Mouse (Mus musculus) urinary bladder, postnatal 25 days (tissue): Measurements from ENCODE around the gene Ralgps2.
A peak's percentile ranks its signal among the peaks of the same experiment; 100 is the strongest.

ENCODE experiments used
- DNase-seq: peaks from one replicate; pipeline ENCODE4 v3.0.0; 2022; ENCODE audit warnings: low spot score

The Ralgps2 gene

GRCm38 (mm10) chr1:156955926-156956760 is 16.7 kb upstream of the Ralgps2 start:
- no peak for DNase-seq

GRCm38 (mm10) chr1:156954216-156954615 is 14.8 kb upstream of the Ralgps2 start:
- DNase-seq, result no peak

DNA sequence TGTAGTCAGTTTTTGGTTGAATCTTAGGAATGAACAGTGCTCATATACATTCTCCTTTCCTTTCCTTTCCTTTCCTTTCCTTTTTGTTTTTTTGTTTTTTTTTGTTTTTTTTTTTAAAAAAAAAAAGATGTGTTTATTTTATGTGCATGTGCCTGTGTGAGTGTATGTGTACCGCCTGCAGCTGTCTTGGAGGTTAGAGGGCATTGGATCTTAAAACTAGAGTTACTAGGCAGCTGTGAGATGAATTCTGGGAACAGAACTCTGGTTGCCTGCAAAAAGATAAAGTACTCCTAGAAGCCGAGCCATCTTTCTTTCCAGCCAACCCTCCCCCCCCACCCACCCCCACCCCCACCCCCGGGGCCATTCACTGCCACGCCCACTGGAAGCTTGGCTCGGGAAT is 10.9 kb upstream of the Ralgps2 start:
- DNase-seq, result no peak

DNA sequence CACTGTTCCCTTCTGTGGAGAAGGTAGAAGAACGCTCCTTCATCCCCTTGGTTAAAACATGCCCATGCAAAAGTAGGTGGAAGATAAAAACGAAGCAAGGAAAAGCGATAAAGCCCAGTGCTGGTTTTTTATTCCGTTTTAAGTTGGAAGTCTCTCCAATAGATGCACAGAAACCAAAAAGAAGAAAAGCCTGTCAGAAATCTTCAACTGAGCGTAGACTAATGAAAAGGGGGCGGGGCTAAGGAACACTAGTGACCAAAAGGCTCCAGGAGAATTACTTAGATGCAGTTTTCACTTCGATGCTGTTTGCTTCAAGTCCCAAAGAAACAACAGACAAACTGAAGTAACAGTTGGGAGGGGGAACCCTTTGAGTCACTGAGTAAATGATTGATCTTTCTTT is 1.2 kb upstream of the Ralgps2 start:
- no peak for DNase-seq

GRCm38 (mm10) chr1:156940142-156940522 is 706 bp upstream of the Ralgps2 start:
- DNase-seq, result no peak

GRCm38 (mm10) chr1:156938705-156939242 is 652 bp downstream of the Ralgps2 start:
- peak; percentile 43 for DNase-seq

GRCm38 (mm10) chr1:156937436-156937835 is 2.0 kb downstream of the Ralgps2 start:
- DNase-seq, result no peak

DNA sequence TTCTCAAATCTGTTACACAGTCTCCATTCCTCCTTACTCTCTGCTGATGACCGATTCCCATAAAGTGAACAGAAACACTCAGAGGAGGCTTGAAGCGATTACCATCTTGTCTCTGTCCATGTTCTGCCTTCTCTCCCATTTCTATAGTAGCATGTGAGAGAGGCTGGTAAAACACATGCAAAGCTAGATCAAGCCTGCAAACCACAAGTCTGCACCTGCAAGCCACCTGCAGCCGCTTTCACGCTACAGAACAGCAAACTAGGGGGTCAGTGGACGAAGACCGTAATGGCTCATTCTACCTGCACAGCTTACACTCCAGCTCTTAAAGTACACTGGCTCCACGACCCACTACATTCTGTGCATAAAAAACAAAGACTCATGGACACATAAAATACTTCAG is 5.7 kb downstream of the Ralgps2 start:
- DNase-seq, result no peak

GRCm38 (mm10) chr1:156932036-156932774 is 7.2 kb downstream of the Ralgps2 start:
- no peak for DNase-seq

DNA sequence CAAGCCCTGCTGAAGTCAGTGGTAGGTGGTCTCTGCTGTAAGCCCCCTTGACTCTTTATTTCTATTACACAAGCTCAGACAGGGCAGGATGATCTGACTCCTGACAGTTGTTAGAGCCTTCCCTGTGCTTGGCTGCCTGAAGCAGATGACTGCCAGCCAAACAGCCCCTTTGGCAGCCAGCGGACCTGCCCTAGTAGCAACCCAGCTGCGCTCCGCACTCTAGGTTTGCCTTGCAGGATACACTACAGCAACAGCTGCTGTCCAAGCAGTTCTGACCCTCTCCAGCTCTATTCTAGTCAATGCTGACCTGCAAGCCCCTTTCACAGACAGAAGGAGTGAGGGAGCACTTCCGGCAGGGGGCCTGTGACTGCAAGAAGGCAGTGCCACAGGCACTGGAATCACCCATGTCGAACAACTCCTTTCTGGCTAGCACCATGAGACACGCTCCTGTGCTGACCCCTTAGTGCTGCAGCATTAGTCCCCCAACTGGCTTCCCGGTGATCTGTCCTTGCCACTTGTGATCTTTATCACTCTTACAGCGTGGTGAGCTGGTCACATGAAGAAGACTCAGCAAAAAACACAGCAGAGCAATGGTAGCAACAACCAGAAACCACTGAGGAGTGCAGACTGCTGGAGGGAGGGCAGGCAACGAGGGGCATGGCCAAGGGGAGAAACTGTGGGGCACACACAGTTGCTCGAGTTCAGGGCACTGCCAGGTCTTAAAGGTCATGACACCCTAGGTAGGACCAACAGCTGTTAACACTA is 8.1 kb downstream of the Ralgps2 start:
- no peak for DNase-seq

GRCm38 (mm10) chr1:156930263-156930662 is 9.2 kb downstream of the Ralgps2 start:
- no peak for DNase-seq

- no peak for DNase-seq
Observed at GRCm38 (mm10) chr1:156928255-156928654, 11.2 kb downstream of the Ralgps2 start.

DNA sequence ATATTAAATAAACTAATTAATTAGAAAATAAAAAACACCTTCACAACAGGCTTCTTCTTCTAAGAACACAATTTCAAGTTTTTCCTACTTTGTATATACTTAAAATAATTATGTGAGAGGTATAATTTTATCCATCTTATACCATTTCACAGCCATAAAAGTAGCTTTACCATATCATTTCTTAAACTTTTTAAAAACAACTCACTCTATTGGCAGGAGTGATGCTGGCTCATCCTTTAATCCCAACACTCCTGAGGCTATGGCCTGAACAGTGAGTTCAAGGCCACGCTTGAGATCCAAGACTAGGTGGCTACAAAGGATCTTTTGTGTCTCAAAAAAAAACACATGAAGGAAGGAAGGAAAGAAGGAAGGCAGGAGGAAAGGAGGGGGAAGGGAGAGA is 15.9 kb downstream of the Ralgps2 start:
- DNase-seq, result no peak

DNA sequence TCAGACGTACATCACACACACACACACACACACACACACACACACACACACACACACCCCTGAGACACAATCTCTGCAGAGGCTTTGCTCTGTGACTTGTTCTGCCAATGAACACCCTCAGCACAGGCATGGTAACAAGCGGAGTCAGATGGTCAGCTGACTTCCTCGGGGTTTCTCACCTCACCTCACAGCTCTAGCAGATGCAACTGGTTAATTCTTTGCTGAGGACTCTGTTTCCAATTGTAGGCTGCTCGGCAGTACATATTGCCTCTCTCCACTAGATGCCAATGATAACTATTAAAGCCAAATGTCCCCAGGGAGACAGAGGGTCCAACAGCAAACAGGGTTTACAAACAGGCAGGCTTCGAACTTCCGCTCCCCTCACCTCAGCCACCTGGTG is 16.5 kb downstream of the Ralgps2 start:
- DNase-seq, result no peak

GRCm38 (mm10) chr1:156921290-156921994 is 18.0 kb downstream of the Ralgps2 start:
- no peak for DNase-seq

- no peak for DNase-seq
Observed at GRCm38 (mm10) chr1:156917460-156917859, 22.0 kb downstream of the Ralgps2 start.

DNA sequence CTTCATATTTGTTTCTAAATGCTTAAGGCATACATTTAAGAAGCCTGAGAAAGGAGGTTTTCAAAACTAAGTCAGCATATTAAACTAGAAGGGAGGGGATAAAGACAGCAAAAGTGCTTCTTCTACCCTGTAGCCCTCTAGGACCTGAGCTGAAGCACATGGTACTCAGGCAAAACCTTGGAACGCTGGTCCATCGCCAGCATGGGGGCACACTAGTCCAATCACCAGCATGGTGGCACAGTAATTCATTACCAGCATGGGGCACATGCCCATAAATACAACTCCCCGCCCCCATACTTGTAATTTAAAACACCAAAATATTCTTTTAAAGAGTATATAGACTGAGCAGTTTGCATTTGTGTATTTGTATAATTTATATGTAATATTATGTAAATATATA is 23.1 kb downstream of the Ralgps2 start:
- DNase-seq, result no peak

- DNase-seq, result no peak
Observed at GRCm38 (mm10) chr1:156914942-156915341, 24.5 kb downstream of the Ralgps2 start.

GRCm38 (mm10) chr1:156913190-156913589 is 26.2 kb downstream of the Ralgps2 start:
- DNase-seq, result no peak

DNA sequence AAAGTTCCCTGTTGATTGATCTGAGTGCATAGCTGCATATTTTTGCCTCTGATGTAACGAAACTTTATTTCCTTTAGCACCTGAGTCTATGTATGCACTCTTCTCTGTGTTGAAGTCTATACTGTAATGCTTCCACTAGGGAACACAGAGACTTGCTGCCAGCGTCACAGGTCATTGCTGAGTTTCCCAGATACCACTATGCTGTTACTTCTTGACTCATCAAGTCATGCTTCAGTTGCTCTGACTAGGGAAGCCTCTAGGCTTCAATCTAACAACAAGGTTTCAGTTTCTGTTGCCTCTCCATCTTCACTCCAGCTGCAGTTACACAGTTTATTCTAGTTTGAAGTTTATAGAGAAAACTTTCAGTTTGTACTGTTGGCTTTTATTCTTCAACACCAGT is 28.5 kb downstream of the Ralgps2 start:
- no peak for DNase-seq

DNA sequence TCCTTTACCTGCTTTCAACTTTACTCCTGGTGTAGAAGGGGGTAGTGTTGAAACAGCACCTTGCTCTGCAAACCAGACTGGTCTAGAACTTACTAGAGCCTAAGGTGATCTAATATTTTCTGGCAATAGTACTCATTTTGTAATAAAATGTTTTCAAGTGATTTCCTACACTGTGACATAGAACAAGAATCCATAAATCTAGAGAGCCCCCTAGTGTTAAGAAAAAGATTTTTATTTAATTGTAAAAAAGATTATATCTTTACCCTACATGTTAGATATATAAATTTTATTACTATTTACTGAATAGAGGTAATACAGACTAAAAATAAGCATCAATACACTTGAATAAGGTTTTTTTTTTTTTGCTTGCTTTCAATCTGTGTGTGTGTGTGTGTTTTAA is 29.6 kb downstream of the Ralgps2 start:
- DNase-seq, result no peak

- no peak for DNase-seq
Observed at GRCm38 (mm10) chr1:156909265-156909664, 30.2 kb downstream of the Ralgps2 start.
